Mouse (Mus musculus): ENCODE data around the gene Stmn1. TPM values are rescaled to one million over a fixed set of nuclear protein-coding genes. Genes with fewer than 3 reads are reported as not detected.

Stmn1 gene
- polyA plus RNA-seq, 1 experiment from 2014 or later, result 100 TPM

GRCm38 (mm10) chr4:134505303-134505789 is 37.2 kb downstream of the Stmn1 start:
- 78% methylated on average over 4 of the region's 4 CpGs for WGBS (ENCODE audit: missing documents)
- peaks cover 59% of the 10 kb centered on the region for H3K79me2 ChIP-seq (ENCODE audit: inconsistent target)
- H3K36me3 ChIP-seq (ENCODE audit: inconsistent target), result peaks cover 25% of the 10 kb centered on the region
- no peak overlapping the region for H3K27ac ChIP-seq
- H3K4me3 ChIP-seq (ENCODE audit: inconsistent target), result no peak overlapping the region

GRCm38 (mm10) chr4:134505966-134506594 is 38.0 kb downstream of the Stmn1 start:
- H3K36me3 ChIP-seq (ENCODE audit: inconsistent target), result peaks cover 17% of the 10 kb centered on the region
- H3K79me2 ChIP-seq (ENCODE audit: inconsistent target), result peaks cover 51% of the 10 kb centered on the region
- 75% methylated on average over 3 of the region's 4 CpGs for WGBS (ENCODE audit: missing documents)
- no peak overlapping the region for H3K4me3 ChIP-seq (ENCODE audit: inconsistent target)
- H3K27ac ChIP-seq, result no peak overlapping the region

- Histone ChIP-seq H3K27ac (no peak overlapping the region), H3K4me3 (ENCODE audit: inconsistent target) (no peak overlapping the region)
These were observed 38.6 kb downstream of the Stmn1 start for GRCm38 (mm10) chr4:134506713-134507112.

GRCm38 (mm10) chr4:134510396-134510795 is 42.3 kb downstream of the Stmn1 start:
- 93% methylated on average over 4 of the region's 4 CpGs for WGBS (ENCODE audit: missing documents)
- Histone ChIP-seq H3K36me3 (ENCODE audit: inconsistent target) (peaks cover 13% of the 10 kb centered on the region), H3K79me2 (ENCODE audit: inconsistent target) (peaks cover 53% of the 10 kb centered on the region), H3K27ac (no peak overlapping the region), H3K4me3 (ENCODE audit: inconsistent target) (no peak overlapping the region)

More at GRCm38 (mm10) chr4:134506713-134507112, 38.6 kb downstream of the Stmn1 start:
- Histone ChIP-seq H3K79me2 (ENCODE audit: inconsistent target) (peaks cover 49% of the 10 kb centered on the region), H3K36me3 (ENCODE audit: inconsistent target) (peaks cover 13% of the 10 kb centered on the region)
- WGBS (ENCODE audit: missing documents), result 94% methylated on average over 19 of the region's 19 CpGs

GRCm38 (mm10) chr4:134510845-134511411 is 42.8 kb downstream of the Stmn1 start, which contains the start of gene Aunip:
Gene Aunip (plus strand): TSS chr4:134510999.
- Histone ChIP-seq H3K36me3 (ENCODE audit: inconsistent target) (peaks cover 13% of the 10 kb centered on the region), H3K79me2 (ENCODE audit: inconsistent target) (peaks cover 56% of the 10 kb centered on the region), H3K27ac (peak within 1 kb of the TSS; percentile 48), H3K4me3 (ENCODE audit: inconsistent target) (peak within 1 kb of the TSS; percentile 55)
- WGBS (ENCODE audit: missing documents), result under 1% methylated on average over 42 of the region's 42 CpGs

- WGBS (ENCODE audit: missing documents), result 34% methylated on average over 6 of the region's 6 CpGs
- Histone ChIP-seq H3K27ac (peak overlapping the region; percentile 48), H3K4me3 (ENCODE audit: inconsistent target) (peak overlapping the region; percentile 55)
These were observed 43.6 kb downstream of the Stmn1 start for GRCm38 (mm10) chr4:134511730-134512129.

GRCm38 (mm10) chr4:134512798-134513197 is 44.7 kb downstream of the Stmn1 start:
- peaks cover 5% of the 10 kb centered on the region for H3K36me3 ChIP-seq (ENCODE audit: inconsistent target)
- H3K4me3 ChIP-seq (ENCODE audit: inconsistent target), result peak overlapping the region; percentile 55
- WGBS (ENCODE audit: missing documents), result 3% methylated on average over 12 of the region's 15 CpGs
- H3K79me2 ChIP-seq (ENCODE audit: inconsistent target), result peaks cover 63% of the 10 kb centered on the region
- H3K27ac ChIP-seq, result peak overlapping the region; percentile 35

More at GRCm38 (mm10) chr4:134511730-134512129, 43.6 kb downstream of the Stmn1 start:
- H3K79me2 ChIP-seq (ENCODE audit: inconsistent target), result peaks cover 63% of the 10 kb centered on the region
- H3K36me3 ChIP-seq (ENCODE audit: inconsistent target), result peaks cover 13% of the 10 kb centered on the region

GRCm38 (mm10) chr4:134514309-134514930 is 46.3 kb downstream of the Stmn1 start:
- 95% methylated on average over 11 of the region's 11 CpGs for WGBS (ENCODE audit: missing documents)
- Histone ChIP-seq H3K4me3 (ENCODE audit: inconsistent target) (no peak overlapping the region), H3K36me3 (ENCODE audit: inconsistent target) (no peaks in the 10 kb centered on the region), H3K27ac (no peak overlapping the region), H3K79me2 (ENCODE audit: inconsistent target) (peaks cover 80% of the 10 kb centered on the region)

GRCm38 (mm10) chr4:134515614-134516013 is 47.5 kb downstream of the Stmn1 start:
- Histone ChIP-seq H3K36me3 (ENCODE audit: inconsistent target) (no peaks in the 10 kb centered on the region), H3K27ac (no peak overlapping the region), H3K79me2 (ENCODE audit: inconsistent target) (peaks cover 92% of the 10 kb centered on the region), H3K4me3 (ENCODE audit: inconsistent target) (no peak overlapping the region)
- WGBS (ENCODE audit: missing documents), result 75% methylated on average over 7 of the region's 7 CpGs

GRCm38 (mm10) chr4:134516981-134517380 is 48.9 kb downstream of the Stmn1 start:
- Histone ChIP-seq H3K27ac (peak overlapping the region; percentile 42), H3K79me2 (ENCODE audit: inconsistent target) (peaks cover 94% of the 10 kb centered on the region), H3K4me3 (ENCODE audit: inconsistent target) (no peak overlapping the region), H3K36me3 (ENCODE audit: inconsistent target) (no peaks in the 10 kb centered on the region)
- 82% methylated on average over 8 of the region's 8 CpGs for WGBS (ENCODE audit: missing documents)

- Histone ChIP-seq H3K36me3 (ENCODE audit: inconsistent target) (no peaks in the 10 kb centered on the region), H3K4me3 (ENCODE audit: inconsistent target) (no peak overlapping the region), H3K79me2 (ENCODE audit: inconsistent target) (peaks cover 87% of the 10 kb centered on the region), H3K27ac (peak overlapping the region; percentile 42)
- 93% methylated on average over 10 of the region's 10 CpGs for WGBS (ENCODE audit: missing documents)
These were observed 49.6 kb downstream of the Stmn1 start for GRCm38 (mm10) chr4:134517719-134518118.

- H3K36me3 ChIP-seq (ENCODE audit: inconsistent target), result no peaks in the 10 kb centered on the region
- WGBS (ENCODE audit: missing documents), result 97% methylated on average over 4 of the region's 4 CpGs
- H3K79me2 ChIP-seq (ENCODE audit: inconsistent target), result peaks cover 81% of the 10 kb centered on the region
- H3K4me3 ChIP-seq (ENCODE audit: inconsistent target), result no peak overlapping the region
- no peak overlapping the region for H3K27ac ChIP-seq
These were observed 50.4 kb downstream of the Stmn1 start for GRCm38 (mm10) chr4:134518541-134518940.

GRCm38 (mm10) chr4:134519281-134519680 is 51.2 kb downstream of the Stmn1 start:
- Histone ChIP-seq H3K27ac (no peak overlapping the region), H3K79me2 (ENCODE audit: inconsistent target) (peaks cover 73% of the 10 kb centered on the region), H3K4me3 (ENCODE audit: inconsistent target) (no peak overlapping the region), H3K36me3 (ENCODE audit: inconsistent target) (no peaks in the 10 kb centered on the region)
